Mouse (Mus musculus) splenic B cell, adult 2 months (primary cell): Measurements from ENCODE around the gene Cd207.
"Not testable (repeated sequence)": the region's sequence is repeated elsewhere in the genome, so short reads cannot be mapped to it uniquely, and the experiment has no call there.

Experiments
- DNase-seq: peaks from one replicate; pipeline ENCODE4 v3.0.0-alpha.2; 2011; ENCODE audit warnings: low read depth, low spot score
- H3K27me3 ChIP-seq: 2 replicates; pipeline ENCODE4 v1.6.1; 2012; ENCODE audit warnings: mild to moderate bottlenecking, low read length, moderate library complexity, mixed read lengths; ENCODE audit not compliant: control insufficient read depth, poor library complexity, insufficient read depth, severe bottlenecking
- H3K36me3 ChIP-seq: 2 replicates; pipeline ENCODE4 v1.6.1; 2012; ENCODE audit warnings: mild to moderate bottlenecking, low read length, moderate library complexity, mixed read lengths; ENCODE audit not compliant: control insufficient read depth, poor library complexity, insufficient read depth, severe bottlenecking

Cd207 gene

GRCm38 (mm10) chr6:83665009-83665408 lies 12.6 kb downstream of the Cd207 start:
- no peak for DNase-seq
- H3K36me3 ChIP-seq = no peaks in the 10 kb centered on the region
- H3K27me3 ChIP-seq = no peaks in the 10 kb centered on the region

- no peaks in the 10 kb centered on the region for H3K27me3 ChIP-seq
- DNase-seq = no peak
- no peaks in the 10 kb centered on the region for H3K36me3 ChIP-seq
These were observed 16.8 kb downstream of the Cd207 start for GRCm38 (mm10) chr6:83660821-83661220.

GRCm38 (mm10) chr6:83656087-83656486 lies 21.6 kb downstream of the Cd207 start, which contains the start of gene Clec4f:
Clec4f (minus strand) TSS chr6:83656187.
- no peak for DNase-seq
- Histone ChIP-seq H3K36me3 (no peaks in the 10 kb centered on the region), H3K27me3 (no peaks in the 10 kb centered on the region)

GRCm38 (mm10) chr6:83646715-83647114 lies 30.9 kb downstream of the Cd207 start:
- no peaks in the 10 kb centered on the region for H3K27me3 ChIP-seq
- DNase-seq = no peak
- no peaks in the 10 kb centered on the region for H3K36me3 ChIP-seq

GRCm38 (mm10) chr6:83635329-83635728 lies 42.3 kb downstream of the Cd207 start:
- no peaks in the 10 kb centered on the region for H3K36me3 ChIP-seq
- no peaks in the 10 kb centered on the region for H3K27me3 ChIP-seq
- no peak for DNase-seq

- H3K27me3 ChIP-seq, H3K36me3 ChIP-seq, DNase-seq: not testable (repeated sequence)
These were observed 43.0 kb downstream of the Cd207 start for GRCm38 (mm10) chr6:83634631-83635030.

GRCm38 (mm10) chr6:83634106-83634505 lies 43.6 kb downstream of the Cd207 start:
- H3K27me3 ChIP-seq, H3K36me3 ChIP-seq, DNase-seq: not testable (repeated sequence)

GRCm38 (mm10) chr6:83631815-83632214 lies 45.8 kb downstream of the Cd207 start:
- Histone ChIP-seq H3K36me3 (no peaks in the 10 kb centered on the region), H3K27me3 (no peaks in the 10 kb centered on the region)
- no peak for DNase-seq

- Histone ChIP-seq H3K36me3 (no peaks in the 10 kb centered on the region), H3K27me3 (no peaks in the 10 kb centered on the region)
- DNase-seq = no peak
These were observed 50.9 kb downstream of the Cd207 start for GRCm38 (mm10) chr6:83626781-83627180.
